Mouse (Mus musculus) ES-E14 (cell line): ENCODE measurements around the gene Hfe.

Source experiments
- CHD2 ChIP-seq: IDR thresholded peaks from 2 replicates; pipeline ENCODE4 v1.6.1; 2014; ENCODE audit warnings: mild to moderate bottlenecking, low read depth, low read length, inconsistent platforms
- ZC3H11A ChIP-seq: IDR thresholded peaks from 2 replicates; pipeline ENCODE4 v1.6.1; 2012; ENCODE audit warnings: low read depth, mild to moderate bottlenecking, inconsistent platforms, low read length, borderline replicate concordance

DNA sequence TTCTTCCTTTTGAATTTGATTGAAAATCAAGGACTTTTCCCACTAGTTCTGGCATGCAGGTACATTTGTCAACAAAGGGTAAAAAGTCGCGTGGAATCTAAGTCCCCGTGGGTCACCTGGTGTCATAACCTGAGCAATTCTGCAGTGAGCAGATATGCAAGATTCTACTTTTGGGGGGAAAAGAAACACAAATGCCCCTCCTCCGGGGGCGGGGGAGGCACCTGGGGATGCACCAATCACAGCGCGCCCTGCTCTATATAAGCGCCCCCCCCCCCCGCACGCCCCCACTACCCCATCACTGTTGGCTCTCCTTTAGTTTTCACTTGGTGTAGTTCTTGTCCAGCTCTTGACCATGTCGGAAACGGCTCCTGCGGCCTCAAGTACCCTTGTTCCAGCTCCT, 15.1 kb downstream of the Hfe start, which contains the start of gene Hist1h1t:
- TF ChIP-seq CHD2 (no peak), ZC3H11A (no peak)
